Mouse (Mus musculus) right cerebral cortex, postnatal 4 days (tissue): ENCODE results near the gene Rab11a.
"Not testable (repeated sequence)": the region's sequence is repeated elsewhere in the genome, so short reads cannot be mapped to it uniquely, and the experiment has no call there.

Source experiments
- DNase-seq: peaks from one replicate; pipeline ENCODE4 v3.0.0-alpha.2; 2022

Gene Rab11a

DNA sequence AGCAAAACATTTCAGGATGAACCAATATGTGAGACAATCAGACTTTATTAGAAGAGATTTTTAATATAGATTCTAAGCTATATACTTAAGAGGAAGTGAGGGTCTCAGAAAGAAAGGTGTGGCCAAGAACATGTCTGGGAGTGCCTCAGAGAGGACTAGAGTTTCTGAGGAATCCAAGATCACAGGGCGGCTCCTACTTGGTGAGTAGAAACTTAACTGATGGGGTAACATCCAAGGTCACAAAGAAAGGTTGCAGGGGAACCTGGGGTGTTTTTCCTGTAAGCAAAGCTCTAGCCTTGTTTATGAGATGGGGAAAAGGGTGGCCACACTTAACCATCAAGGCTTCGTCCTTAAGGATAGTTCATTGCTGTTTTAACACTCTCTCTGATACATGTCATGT lies 1.4 kb upstream of the Rab11a start:
- DNase-seq: no peak

GRCm38 (mm10) chr9:64736639-64737405 lies 736 bp downstream of the Rab11a start:
- DNase-seq: peak; percentile 49

DNA sequence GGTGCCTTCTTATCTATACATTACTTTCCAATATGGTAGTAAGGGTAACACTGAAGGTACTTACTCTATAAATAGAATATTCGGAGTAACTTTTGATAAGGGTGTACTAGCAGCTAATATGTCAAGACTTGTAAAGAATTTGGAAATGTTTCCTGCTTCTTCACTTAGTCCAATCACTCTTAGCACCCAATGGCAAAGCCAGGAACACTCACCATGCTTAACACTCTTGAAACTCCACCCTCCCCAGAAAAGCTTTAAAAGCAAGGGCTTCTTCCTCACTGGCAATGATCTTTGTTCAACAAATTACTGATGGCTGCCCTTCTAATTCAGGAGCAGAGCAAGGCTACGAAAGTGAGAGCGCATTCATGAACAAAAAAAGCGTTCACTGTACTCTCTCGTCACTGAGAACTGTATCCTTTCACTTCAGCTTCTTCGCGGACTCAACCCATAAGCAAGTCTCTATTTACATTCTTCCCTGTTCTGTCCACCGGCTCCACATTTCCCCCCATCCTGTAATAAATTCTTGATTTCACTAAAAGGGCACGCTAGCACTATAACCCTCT lies 1.4 kb downstream of the Rab11a start:
- no peak for DNase-seq

- not testable (repeated sequence) for DNase-seq
Observed at GRCm38 (mm10) chr9:64734992-64735391, 2.6 kb downstream of the Rab11a start.

- no peak for DNase-seq
Observed at GRCm38 (mm10) chr9:64734166-64734565, 3.4 kb downstream of the Rab11a start.

DNA sequence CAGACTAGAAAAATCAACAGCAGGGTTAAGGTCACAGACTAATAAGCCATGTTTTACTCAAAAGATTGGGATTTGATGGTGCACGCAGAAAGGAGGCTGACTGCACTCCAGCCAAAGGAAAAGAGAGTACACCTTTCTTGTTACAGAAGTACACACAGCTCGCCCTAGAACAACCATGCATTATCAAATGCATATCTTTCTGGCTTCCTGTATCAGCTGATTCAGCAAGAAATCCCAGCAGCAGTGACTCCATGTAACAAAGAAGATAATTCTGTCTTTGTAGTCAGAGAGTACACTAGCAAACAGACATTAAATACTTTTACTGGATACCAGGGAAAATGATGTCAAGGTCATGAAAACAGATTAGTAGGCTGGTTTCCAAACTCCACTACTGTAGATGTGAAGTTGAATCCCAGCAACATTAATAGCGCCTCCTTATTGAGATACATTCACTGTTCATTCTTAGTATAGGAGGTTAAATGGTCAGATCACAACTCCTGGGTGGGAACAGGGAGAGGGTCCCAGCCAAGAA lies 6.5 kb downstream of the Rab11a start:
- no peak for DNase-seq

DNA sequence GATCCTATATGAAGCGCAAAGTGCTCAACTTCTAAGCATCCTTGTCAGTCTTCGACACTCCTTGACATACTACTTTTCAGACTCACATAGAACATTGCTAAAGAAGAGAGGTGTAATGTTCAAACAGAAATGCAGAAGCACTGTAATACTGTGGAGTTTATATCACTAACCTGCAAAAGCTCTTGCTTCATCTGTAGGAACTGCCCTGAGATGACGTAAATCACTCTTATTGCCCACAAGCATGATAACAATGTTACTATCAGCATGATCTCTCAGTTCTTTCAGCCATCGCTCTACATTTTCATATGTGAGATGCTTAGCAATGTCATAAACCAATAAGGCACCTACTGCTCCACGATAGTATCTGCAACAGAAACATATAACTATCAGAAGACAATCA lies 11.1 kb downstream of the Rab11a start:
- DNase-seq: no peak

DNA sequence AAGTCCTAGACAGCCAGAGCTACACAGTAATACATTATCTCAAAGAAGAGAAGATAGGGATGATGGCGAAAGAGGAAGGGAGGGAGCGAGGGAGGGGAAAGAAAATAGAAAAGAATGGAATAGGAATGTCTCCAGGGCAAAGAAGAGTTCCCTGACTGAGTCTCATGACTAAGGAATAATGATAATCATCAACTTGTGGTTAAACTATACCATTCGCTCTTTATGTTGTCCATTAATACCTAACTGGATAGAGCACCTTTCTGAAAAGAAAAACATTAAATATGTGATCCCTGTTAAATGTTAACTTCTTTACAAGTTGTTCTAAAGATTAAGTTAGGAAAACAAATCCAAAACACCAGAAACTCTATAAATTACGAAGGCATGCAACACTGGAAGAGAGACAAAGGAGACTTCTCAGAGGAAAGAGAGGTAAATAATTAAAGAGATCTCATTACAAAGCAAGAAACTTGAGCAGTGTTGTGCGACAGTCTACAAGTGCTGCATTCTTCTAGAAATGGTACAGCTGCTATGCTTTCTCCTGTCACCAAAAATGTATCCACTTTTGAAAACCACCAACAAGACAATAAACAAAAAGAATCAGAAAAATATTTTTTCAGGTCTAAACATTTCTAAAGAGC lies 17.9 kb downstream of the Rab11a start:
- DNase-seq: no peak

DNA sequence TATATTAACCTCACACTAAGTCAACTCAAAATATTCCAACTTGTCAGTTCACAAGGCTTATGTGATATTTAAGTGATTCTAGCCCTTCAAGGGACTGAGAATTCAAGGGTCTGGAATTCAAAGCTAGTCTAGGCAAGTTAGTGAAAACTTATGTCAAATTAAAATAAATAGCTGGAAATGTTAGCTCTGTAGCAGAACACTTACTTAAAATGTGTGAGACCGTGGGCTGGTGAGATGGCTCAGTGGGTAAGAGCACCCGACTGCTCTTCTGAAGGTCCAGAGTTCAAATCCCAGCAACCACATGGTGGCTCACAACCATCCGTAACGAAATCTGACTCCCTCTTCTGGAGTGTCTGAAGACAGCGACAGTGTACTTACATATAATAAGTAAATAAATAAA lies 27.3 kb downstream of the Rab11a start:
- DNase-seq: not testable (repeated sequence)

DNA sequence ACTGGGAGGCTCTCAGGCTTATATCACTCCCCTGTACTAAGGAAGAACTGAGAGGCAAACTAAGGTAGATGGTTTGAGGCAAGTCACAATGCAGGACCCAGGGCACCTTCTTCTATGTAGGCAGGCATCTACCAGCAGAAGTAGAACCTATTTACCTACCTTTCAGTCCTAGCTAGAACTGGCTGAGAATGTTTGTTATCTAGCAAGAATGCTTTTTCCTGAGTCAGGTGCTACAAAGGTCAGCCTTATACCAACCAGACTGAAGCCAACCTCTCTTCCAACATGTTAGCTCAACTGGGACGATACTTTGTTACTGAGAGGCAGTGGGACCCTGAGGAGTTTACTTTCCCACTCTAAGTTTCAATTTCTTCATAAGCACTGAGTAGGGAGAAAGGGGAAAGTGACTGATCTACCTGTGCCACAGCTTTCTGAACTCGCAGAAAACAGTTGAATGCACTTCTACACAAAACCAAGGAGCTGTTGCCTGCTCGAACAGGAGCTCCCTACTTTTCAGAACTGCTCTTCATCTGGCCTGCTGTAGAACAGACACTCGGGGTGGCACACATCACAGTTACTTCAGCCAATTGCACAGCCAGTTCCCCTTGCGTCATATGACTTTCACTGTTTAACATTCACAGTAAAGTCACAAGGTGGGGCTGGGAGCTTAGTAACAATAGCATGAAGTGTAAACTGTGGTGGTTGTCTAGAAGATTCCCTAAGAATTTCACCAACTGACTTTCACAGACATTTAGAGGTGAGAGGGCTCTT lies 33.3 kb downstream of the Rab11a start:
- DNase-seq: no peak

GRCm38 (mm10) chr9:64703420-64703965 lies 34.1 kb downstream of the Rab11a start:
- no peak for DNase-seq

DNA sequence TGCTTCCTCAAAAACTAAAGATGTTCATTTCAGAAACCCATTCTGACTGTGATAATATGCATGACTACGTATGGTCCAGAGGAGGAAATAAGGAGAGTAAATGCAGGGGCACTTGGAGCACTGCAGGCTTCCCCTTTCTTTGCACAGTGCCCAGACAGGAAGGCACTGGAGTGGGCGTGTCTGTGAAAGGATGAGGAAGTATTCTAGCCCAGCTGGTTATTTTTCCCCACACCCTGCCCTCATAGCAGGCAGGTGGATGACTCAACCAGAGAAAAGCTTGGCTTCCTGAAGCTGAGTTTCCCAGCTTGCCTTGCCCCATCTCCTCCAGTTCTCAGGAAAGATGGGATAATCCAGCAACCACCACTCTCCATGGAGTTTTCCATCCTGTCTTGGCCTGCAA lies 34.6 kb downstream of the Rab11a start:
- DNase-seq: no peak

GRCm38 (mm10) chr9:64702391-64702790 lies 35.2 kb downstream of the Rab11a start:
- no peak for DNase-seq

DNA sequence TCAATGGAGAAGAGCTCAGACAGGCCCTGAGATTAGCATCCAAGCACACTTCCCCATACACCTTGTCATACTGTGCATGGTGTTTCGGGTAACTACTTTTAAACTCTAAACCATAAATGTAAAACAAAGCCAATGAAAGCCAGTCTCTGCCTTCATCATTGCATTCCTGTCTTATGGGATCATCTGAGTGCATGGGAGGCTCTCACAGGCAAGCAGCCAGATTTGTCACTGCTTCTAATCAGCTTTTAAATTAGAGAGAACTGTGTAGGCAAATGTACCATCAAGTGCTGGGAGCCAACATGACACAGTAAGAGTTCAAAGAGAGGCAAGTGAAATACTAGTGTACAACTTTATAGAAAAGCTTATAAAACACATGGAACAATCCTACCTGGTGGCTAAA lies 35.9 kb downstream of the Rab11a start:
- DNase-seq: no peak

GRCm38 (mm10) chr9:64700451-64701311 lies 36.9 kb downstream of the Rab11a start:
- DNase-seq: no peak

DNA sequence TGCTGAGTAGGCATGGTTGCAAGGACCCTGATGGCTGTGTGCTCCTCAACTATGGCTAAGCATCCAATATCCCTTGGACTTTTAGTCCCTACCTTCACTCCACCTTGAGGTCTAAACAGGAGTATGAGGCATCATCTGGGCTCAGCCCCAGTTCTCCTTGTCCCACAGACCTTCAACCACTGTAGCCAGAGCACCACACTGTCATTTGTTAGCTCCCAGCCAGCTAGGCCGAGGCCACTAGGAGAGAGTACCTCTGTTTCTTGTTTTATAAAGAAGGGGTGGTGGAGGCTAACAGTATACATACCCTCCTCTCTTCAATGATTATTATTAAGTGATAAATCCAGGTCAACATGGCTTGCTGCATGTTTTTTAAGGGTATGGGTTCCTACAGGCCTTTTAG lies 39.0 kb downstream of the Rab11a start:
- DNase-seq: no peak

- DNase-seq: no peak
Observed at GRCm38 (mm10) chr9:64697677-64698076, 39.9 kb downstream of the Rab11a start.

DNA sequence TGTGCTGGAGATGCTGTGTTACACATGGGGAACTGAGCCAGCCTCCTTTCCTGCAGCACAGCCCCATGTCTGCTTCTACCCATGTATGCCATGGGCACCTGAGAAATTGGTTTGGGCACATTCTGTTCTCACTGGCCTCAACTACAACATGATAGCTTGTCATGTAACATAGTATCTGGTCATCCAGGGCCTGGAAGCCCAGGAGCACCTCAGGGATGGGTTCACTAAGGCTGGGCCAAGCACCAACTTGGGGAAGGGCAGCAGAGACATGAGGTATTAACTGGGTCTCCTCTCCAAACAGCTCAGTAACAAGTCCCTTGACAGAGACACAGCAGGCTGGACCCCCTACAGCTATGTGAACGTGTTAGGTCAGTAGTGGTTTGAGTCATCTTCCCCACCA lies 40.6 kb downstream of the Rab11a start:
- DNase-seq: no peak

DNA sequence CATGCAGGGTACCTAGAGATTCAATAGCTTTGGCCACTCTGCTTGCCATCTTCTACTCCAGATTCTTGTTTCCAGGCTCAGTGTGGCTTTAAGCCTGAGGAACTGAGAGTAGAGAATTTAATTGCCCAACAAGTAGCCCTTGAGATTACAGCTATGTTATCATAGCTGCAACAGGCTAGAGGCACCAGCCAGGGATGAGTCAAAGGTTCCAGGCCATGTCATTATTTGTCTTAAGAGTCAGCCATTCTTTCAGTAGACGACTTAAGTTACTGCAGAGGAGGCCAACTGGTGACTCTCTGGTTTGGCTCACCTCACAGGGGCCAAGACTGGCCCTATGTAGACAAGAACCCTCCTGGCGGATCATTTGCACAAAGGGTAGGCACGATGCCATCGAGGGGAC lies 41.2 kb downstream of the Rab11a start:
- no peak for DNase-seq

GRCm38 (mm10) chr9:64695266-64695665 lies 42.3 kb downstream of the Rab11a start:
- DNase-seq: no peak

- no peak for DNase-seq
Observed at GRCm38 (mm10) chr9:64693094-64693493, 44.5 kb downstream of the Rab11a start.

DNA sequence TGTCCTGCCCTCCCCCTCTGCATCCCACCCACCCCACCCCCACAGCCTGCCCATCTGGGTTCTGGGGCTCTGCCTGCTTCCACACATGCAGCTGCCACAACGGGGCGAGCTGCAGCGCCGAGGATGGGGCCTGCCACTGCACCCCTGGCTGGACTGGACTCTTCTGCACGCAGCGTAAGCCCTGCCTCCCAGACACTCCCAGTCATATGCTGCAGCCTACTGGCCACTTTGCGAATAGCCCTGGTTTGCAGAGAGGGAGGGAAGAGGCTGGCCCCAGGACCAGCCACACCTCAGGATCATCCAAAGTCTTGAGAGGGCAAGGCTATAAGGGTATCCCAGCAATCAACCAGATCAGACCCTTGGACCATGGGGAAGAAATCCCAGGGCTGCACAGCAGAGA lies 46.4 kb downstream of the Rab11a start:
- peak; percentile 70 for DNase-seq
